Mouse (Mus musculus) ovary, postnatal 14 days (tissue): ENCODE data around the gene Arhgef17.

Experiments used
- DNase-seq: peaks from one replicate; pipeline ENCODE4 v3.0.0; 2022; ENCODE audit warnings: low spot score

Arhgef17 gene

GRCm38 (mm10) chr7:100845026-100845400 is 86.9 kb downstream of the Arhgef17 start:
- no peak for DNase-seq

GRCm38 (mm10) chr7:100844385-100845025 is 87.4 kb downstream of the Arhgef17 start:
- no peak for DNase-seq

- no peak for DNase-seq
These were observed 88.0 kb downstream of the Arhgef17 start for GRCm38 (mm10) chr7:100843866-100844265.

- no peak for DNase-seq
These were observed 89.7 kb downstream of the Arhgef17 start for GRCm38 (mm10) chr7:100842175-100842574.

GRCm38 (mm10) chr7:100841608-100842007 is 90.3 kb downstream of the Arhgef17 start:
- DNase-seq: no peak

- no peak for DNase-seq
These were observed 91.0 kb downstream of the Arhgef17 start for GRCm38 (mm10) chr7:100840906-100841305.

- DNase-seq: no peak
These were observed 92.1 kb downstream of the Arhgef17 start for GRCm38 (mm10) chr7:100839632-100840402.

GRCm38 (mm10) chr7:100837701-100838100 is 94.2 kb downstream of the Arhgef17 start:
- DNase-seq: no peak

GRCm38 (mm10) chr7:100836657-100837056 is 95.2 kb downstream of the Arhgef17 start:
- no peak for DNase-seq

GRCm38 (mm10) chr7:100835711-100836110 is 96.2 kb downstream of the Arhgef17 start:
- DNase-seq: no peak

GRCm38 (mm10) chr7:100835168-100835567 is 96.7 kb downstream of the Arhgef17 start:
- DNase-seq: no peak

- DNase-seq: no peak
These were observed 98.0 kb downstream of the Arhgef17 start for GRCm38 (mm10) chr7:100833859-100834258.

- no peak for DNase-seq
These were observed 103.4 kb downstream of the Arhgef17 start for GRCm38 (mm10) chr7:100828549-100828948.

GRCm38 (mm10) chr7:100824661-100825060 is 107.2 kb downstream of the Arhgef17 start:
- no peak for DNase-seq
